Mouse (Mus musculus) liver, embryonic 12.5 days (tissue): ENCODE measurements around the gene Vmn1r197. TPM values are rescaled to one million over a fixed set of nuclear protein-coding genes. Genes with fewer than 3 reads are reported as not detected.

Experiments used
- polyA plus RNA-seq: library from polyadenylated mRNA; unstranded; fragments of >200 nt; fragmentation: Nextera tagmentation; extraction: Ambion mirVana; gene quantifications from 2 replicates; pipeline ENCODE4 v1.2.1, GENCODE M21; 2016

The Vmn1r197 gene
- polyA plus RNA-seq, 1 experiment from 2014 or later, result not detected

Other genes with a start within 250 kb of the Vmn1r197 start
- gene Vmn1r188, start 240.1 kb upstream of the Vmn1r197 start, polyA plus RNA-seq, result not detected in 2 replicates
- gene Vmn1r189, start 218.8 kb upstream of the Vmn1r197 start, polyA plus RNA-seq, result not detected in 2 replicates
- not detected in 2 replicates for gene Vmn1r191, start 140.6 kb upstream of the Vmn1r197 start, polyA plus RNA-seq
- not detected in 2 replicates for gene Vmn1r192, start 133.4 kb upstream of the Vmn1r197 start, polyA plus RNA-seq
- not detected in 2 replicates for gene Vmn1r193, start 101.4 kb upstream of the Vmn1r197 start, polyA plus RNA-seq
- gene Vmn1r194, start 80.4 kb upstream of the Vmn1r197 start, polyA plus RNA-seq, result not detected in 2 replicates
- gene Vmn1r195, start 54.1 kb upstream of the Vmn1r197 start, polyA plus RNA-seq, result not detected in 2 replicates
- not detected in 2 replicates for gene Vmn1r196, start 34.7 kb upstream of the Vmn1r197 start, polyA plus RNA-seq
- not detected in 2 replicates for gene Vmn1r198, start 25.8 kb downstream of the Vmn1r197 start, polyA plus RNA-seq
- not detected in 2 replicates for gene Vmn1r199, start 55.2 kb downstream of the Vmn1r197 start, polyA plus RNA-seq
- not detected in 2 replicates for gene Vmn1r200, start 65.8 kb downstream of the Vmn1r197 start, polyA plus RNA-seq
- gene Vmn1r201, start 147.3 kb downstream of the Vmn1r197 start, polyA plus RNA-seq, result not detected in 2 replicates
- gene Vmn1r202, start 180.8 kb downstream of the Vmn1r197 start, polyA plus RNA-seq, result not detected in 2 replicates
- gene Vmn1r203, start 193.5 kb downstream of the Vmn1r197 start, polyA plus RNA-seq, result not detected in 2 replicates
- gene Vmn1r204, start 228.6 kb downstream of the Vmn1r197 start, polyA plus RNA-seq, result not detected in 2 replicates